Mouse (Mus musculus) spleen, adult 2 months (tissue): Measurements from ENCODE around the gene Mbd4.

Source experiments
- CTCF ChIP-seq: fragments of 200-500 bp; IDR thresholded peaks from 2 replicates; pipeline ENCODE4 v1.5.1; 2011; ENCODE audit warnings: mild to moderate bottlenecking, inconsistent platforms; ENCODE audit not compliant: insufficient read depth, insufficient read length, insufficient replicate concordance; ENCODE audit errors: extremely low read depth
- POLR2A ChIP-seq: fragments of 200-500 bp; IDR thresholded peaks from 2 replicates; pipeline ENCODE4 v1.6.1; 2011; ENCODE audit warnings: low read depth, low read length, inconsistent platforms

DNA sequence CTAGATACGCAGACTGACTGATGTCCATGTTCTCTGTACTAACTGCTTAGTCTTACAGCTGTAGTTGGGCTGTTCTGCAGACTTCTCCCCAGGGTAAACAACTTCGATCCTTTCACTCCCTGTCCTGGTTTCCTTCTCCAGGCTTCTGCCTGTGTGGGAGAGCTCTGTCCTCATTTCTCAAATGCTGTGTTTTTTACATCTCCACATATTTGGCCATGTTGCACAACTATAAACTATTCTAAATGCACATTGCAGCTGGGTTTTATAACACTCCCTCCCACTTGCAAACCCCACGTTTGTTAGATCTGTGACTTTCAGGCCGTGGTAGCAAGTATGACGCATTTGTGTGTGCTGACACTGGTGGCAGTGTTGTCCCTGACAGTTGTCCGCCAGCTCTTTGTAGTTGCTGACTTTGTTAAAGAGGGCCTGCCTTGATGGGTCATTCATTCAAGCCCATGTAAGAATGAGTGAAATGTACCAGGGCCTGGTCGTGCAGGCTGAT lies 10.2 kb upstream of the Mbd4 start:
- TF ChIP-seq CTCF (no peak), POLR2A (no peak)
